Mouse (Mus musculus): Measurements from ENCODE around the gene Ecd.

The Ecd gene

DNA sequence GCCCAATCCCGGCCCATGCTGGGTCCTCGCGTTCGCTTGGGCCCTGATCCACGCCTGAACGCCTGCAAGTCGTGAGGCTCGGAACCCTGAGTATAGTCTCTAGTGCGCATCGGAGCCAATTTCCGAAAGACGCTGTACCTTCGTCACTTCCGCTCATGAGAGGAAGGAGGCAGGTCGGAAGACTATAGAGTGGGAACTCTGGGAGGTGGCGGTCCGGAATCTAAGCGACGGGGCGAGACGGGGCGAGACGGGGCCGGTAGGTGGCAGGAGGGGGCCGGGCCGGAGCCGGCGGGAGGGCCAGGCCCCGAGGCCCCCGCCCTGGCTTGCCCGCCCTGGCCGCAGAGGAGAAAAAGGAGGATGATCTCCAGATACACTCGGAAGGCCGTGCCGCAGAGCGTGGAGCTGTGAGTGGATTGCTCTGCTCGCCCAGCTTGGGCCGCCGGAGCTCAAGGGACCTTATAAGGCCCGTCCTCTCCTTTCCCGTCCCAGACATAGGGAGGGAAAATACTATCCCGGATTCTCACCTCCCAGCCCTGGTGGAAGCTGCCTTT is at the start of gene Ecd, which contains the start of gene Fam149b:
TSS of gene Ecd (minus strand) at position 131 of the 551 bp plus-strand sequence.
TSS of gene Fam149b (plus strand) at position 172 of the 551 bp plus-strand sequence.
- peak; percentile 91 for DNase-seq

DNA sequence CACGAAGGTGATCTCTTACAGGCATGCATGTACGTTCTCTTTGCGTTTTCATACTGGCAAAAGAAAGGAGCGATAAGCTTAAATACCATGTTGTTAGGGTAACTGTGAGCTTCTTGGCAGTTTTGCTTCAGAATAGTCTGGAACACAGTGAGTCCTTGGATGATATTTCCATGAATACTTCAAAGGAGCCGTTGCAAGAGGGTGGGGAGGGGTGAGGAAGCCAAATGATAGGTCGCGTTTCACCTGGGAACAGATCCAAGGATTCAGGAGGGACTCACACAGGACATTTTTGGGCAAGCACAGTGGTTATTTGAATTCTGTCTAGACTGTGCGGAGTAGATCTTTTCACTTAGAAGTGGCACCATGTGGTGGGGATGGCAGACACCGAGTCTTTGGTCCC is 49.3 kb upstream of the Ecd start:
- no peak for DNase-seq

DNA sequence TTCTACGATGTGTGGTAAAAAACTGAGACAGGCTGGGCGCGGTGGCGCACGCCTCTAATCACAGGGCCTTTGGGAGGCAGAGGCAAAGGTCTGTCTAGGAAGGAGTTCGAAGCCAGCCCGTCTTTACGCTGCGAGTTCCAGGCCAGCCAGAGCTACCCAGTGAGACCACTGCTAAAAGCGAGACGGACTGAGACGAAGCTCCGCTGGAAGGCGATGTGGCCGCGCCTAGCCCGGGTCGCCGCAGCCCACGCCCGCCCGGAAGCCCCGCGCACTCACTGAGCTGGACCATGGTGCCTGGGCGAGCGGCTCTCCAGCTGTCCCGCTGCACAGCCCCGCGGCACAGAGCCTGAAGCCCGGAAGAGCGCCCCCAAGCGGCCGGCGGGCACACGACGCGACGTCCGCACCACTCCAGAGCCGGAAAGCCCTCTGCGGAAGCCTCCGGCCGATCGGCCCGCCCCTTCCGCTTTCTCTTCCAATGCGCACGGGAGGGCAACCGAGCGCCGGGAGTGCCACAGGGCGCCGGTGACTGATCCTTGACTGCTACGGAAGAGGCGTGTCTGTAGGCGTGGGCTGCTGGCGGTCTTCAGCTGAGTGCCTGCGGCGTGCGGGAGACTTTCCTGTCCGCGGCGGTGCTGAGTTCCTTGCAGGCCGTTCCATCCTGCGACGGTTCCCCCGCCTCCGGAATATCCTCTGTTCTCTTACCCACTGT is 45.4 kb upstream of the Ecd start, which contains the start of gene Mrps16:
TSS of gene Mrps16 (minus strand) at position 430 of the 709 bp plus-strand sequence.
- DNase-seq, result peak; percentile 92

DNA sequence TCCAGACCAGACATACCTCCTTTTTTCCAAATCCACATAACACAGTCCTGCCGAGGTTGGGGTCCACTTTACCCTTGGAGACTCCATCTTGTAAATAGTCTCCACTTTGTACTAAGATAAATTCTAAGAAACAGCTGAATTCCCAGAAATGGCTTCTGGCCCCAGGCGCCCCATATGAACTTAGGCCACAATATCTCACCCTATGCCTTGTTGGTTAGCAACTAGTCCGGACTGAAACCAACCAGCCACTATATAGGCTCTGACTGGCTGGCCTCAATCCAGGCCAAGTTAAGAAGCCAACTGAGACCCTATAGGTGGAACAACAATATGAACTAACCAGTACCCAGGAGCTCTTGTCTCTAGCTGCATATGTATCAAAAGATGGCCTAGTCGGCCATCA is 44.4 kb upstream of the Ecd start:
- DNase-seq, result no peak

DNA sequence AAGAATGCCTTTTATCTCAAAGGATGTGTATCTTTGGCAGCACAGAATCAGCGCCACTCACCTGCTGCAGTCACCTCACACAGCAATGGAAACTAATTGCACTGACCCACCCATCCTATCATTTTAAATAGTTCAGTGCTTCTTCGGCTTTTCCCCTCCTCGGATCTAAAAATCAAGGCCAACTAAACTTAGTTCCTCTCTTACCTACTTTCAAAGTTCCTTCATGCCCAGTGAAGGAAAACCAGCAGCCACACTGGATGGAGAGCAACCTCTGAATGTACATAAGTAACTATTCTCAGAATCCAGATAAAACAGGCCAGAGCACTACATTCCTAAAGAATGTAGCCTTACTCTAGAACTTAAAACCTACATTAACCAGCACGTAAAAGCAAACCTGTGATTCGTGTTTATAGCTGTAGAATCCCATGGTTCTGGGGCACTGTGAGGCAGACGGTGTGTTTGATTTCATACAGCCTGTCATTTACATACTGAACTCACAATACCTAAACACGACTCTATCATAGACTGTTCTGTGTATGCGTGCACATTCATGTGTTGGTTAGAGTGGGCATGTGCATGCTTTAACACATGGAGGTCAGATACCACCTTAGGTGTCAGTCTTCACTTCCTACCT is 41.6 kb upstream of the Ecd start:
- DNase-seq, result no peak

DNA sequence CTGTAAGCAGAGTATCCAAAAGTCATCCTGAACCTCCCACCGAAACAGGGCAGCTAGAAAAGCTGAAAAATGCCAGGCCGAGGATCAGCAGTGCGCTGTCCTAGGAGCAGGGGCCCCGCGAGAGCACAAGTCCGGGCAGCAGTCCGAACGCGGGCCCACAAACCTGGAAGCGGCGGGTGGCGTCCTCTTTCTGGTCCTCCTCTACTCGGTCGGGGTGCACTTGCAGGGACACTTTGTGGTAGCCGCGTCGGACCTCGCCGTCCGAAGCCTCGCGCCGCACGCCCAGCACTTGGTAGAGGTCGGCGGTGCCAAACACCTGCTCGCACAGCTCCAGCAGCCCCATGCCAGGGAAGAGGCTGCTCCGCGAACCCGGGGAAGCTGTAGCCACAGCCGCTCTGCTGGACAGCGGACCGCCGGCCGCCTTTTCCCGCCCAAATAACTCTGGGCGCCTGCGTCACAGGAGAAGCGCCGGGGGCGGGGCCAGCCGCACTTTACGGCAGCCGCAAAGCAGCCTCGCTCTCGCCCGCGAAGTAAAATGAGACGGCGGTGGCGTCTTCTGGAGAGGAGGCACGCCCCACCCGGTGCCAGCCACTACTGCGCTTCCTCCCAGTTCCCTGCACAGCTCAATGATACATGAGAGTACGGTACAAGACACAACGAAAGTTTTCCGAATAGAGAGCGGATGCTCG is 40.7 kb upstream of the Ecd start, which contains the start of gene Dnajc9:
TSS of gene Dnajc9 (minus strand) at position 470 of the 689 bp plus-strand sequence.
- peak; percentile 97 for DNase-seq

DNA sequence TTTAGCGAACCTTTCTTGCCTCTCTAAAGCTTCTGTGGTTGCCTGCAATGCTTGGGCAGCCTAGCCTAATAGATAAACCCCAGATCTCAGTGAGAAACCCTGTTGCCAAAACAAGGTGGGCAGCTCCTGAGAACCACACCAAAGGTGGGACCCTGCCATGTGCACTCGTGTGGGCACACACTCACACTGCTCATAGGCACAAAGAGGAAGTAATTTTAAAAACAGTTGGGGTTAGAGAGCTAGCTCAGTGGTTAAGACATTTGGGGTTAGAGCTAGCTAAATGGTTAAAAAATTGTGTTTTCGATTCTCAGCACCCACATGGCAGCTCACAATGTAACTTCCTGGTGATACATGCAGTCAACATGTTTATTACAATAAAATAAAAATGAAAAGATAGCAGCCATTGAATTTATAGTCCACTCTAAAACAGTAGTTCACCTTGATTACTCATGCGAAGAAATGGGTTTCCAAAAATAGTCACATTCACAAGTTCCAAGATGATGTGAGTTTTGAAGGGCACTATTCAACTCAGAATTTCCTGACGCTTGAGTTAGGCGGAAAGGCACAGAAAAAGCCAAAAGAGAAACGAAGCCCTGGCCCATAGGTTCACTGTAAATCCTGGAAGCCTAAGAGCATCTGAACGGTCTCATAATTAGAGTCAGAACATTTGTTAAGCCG is 32.0 kb upstream of the Ecd start:
- DNase-seq, result no peak

DNA sequence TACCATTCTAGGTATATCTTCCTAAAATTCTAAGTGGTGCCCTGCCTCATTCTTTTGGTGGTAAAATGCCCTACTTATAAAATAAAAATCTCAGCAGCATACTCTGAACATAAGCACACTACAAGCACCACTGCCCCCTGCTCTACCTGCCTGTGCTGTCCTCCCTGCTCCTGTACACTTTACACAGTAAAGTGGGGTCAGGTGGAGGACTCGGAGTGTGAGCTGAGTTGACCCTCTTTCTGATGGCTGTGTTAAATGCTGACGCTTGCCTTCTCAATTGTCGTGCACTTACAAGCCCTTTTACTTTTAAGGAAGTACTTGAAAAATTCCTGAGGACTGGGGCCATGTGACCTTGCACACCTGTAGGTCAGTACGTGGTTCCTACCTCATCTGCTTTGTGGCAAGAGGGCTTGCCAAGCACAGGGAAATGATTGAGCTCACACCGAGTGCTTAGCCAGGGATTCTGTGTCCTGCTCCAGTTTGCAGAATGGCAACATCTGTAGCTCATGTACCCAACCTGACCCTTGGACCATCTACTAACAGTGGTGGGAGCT is 31.2 kb upstream of the Ecd start:
- no peak for DNase-seq

DNA sequence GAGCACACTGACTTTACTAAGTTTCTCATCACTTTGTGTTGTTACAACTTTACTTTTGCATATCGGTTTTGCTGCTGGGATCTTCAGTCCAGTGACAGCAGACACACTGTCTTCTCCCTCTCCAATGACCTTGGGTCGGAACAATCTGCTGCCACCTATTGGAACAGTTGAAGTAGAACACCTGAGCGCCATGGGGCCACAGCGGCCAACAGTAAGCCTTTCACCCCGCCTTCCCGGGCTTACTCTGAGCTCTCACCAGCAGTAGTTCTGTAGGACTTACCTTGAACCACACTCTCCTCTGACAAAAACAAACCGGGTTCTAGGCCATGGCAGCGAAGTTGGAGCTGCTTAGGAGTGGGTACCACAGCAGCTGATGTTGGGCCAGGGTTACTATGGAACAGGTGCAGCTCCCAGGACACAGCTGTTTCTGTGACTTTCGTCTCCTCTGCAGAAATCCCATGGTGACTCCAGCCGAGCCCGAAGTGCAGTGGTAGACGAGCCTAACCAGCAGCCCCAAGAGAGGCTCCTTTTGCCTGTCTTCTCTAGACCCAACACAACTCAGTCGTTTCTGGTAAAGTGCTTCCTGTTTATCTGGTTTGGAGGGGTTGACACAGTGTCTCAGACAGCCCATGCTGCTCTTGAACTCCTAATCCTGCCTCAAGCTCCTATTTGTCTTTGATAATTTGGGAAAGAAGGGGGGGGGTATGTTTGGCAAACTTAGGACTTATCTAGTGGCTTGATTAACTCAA is 30.6 kb upstream of the Ecd start:
- no peak for DNase-seq

DNA sequence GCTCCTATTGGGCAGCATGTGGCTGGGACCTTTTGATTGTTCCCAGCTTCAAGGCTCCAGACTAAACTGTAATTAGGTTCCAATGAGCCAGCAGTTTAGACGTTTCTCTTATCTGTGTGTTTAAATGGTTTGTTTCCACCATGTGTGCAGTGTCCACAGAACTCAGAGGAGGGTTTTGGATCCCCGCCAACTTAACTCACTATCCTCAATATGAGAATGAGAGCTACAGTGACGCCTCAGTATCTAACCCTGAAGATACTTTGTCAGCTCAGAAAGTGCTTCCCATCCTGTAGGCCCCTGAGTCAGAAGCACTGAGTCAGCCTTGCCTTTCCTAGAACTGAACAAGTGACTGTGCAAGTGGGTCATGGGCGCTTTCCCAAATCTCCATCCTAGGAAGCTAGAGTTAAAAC is 29.2 kb upstream of the Ecd start:
- DNase-seq, result no peak

DNA sequence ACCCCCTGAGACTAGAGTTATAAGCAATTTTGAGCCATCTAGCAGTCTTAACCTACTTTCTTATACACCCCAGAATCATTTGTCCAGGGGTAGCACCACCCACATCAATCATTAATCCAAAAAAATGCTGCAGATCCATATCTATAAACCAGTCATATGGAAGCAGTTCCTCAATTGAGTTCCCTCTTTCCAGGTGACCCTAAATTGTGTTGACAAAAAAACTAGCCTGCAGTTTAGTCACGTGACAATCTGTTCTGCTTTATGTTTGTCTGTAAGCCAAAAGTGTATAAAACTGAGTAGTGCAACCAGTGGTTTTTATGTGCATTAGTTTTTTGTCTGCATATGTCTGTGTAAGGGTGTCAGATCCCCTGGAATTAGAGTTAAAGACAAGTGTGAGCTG is 23.9 kb upstream of the Ecd start:
- DNase-seq, result no peak

DNA sequence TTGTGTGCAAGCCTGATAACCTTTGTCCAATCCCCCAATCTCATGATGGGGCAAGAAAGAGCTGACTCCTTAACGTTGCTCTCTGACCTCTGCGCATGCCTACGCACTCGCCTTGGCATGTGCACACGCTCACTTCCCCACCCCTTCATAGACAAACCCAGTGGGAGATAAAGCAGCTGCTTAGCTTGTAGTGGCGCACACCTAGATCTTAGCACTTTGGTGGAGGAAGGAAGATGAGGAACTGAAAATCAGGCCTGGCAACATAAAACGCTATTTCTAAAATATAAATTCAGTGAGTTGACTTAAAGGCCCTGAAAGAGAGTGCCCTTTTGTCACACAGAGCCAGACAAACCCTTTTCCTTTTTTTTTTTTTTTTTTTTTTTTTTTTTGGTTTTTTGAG is 22.9 kb upstream of the Ecd start:
- DNase-seq, result no peak

DNA sequence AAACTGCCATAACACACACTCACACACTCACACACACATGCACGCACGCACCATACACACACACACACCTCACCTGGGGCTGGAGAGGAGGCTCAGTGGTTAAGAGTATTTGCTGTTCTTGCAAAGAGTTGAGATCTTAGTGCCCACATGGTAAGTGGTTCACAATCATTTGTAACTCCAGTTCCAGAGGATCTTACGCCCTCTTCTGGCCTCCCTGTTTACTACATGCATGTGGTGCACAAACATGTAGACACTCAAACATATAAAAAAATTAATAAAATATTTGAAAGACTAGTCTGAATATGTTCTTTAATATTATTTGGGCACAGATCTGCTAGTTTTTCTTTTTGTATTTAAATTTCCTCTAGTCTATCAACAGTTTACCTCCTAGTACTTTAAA is 20.4 kb upstream of the Ecd start:
- DNase-seq, result no peak

DNA sequence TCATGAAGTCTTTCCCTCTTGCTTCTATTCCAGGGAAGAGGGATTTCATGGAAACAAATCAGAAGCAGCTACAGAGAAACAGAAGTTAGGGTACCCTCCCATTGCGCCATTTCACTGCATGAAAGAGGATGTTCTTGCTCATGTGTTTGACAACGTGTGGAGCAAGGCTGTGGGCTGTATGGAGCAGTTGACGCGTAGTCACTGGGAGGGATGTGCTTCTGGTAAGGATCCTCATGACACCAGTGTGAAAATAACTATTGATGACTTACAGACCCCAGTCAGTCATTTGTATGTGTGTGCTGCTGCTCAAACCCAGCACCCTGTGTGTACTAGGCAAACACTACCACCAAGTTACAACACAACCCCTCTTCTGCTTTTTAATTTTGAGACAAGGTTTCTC is 15.3 kb upstream of the Ecd start:
- DNase-seq, result no peak

DNA sequence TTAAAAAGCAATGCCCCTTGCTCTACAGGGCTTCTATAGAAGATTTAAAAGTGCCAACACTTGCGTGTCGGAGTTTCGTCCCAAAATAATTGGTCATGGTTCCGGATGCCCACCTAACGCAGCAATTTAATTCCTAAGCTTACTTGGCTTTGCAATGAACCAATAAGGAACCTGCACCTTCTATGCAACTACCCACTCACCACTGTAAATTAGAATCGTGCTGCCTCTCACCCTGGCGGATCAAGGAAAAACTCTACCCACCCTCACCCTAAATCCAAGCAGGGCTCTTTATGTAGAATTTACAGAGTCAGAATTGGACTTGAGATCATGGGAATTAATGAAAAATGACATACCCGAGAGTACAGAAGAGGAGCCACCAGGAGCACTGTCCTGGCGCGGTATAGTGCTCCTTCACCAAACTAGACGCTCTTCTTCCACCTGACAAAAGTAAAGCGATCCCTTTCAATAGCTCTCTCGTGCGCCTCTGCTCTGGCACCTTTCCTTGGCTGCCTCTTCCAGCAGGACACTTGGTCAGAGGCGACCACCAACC is 405 bp downstream of the Ecd start:
- DNase-seq, result no peak

DNA sequence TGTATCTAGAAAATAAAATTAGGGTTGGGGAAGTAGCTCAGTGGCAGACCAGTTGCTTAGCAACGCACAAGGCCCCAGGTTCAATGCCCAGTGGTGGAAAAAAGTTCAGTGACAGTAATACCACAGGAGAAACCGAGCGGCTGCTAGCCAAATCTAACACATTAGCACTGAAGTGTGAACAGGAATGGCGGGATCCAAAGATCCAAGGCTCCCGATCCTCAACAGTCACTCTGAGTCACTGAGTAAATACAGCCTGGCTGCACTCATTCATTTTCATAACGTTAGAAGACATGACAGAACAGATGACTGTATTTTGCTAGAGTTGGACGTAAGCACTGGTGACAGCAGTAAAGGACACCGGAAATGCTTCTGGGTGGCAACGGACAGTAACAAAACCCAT is 2.0 kb downstream of the Ecd start:
- no peak for DNase-seq

DNA sequence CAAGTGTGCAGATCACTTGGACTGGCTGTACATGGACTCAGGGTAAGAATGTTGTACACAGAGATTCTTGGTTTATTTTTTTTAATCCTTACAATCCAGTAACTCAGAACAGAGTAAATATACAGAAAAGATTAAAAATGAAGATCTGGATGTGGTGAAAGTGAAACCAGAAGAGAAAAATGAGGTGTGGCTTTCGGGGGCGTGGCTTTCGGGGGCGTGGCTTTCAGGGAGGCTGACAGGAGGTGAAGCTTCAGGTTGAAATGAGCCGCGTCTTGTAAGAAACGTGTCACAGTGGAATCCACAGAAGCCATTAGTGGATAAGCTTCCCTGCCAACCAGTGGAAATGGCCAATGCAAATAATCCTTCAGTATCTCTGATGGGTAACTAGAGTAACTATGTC is 7.1 kb downstream of the Ecd start:
- DNase-seq, result no peak

DNA sequence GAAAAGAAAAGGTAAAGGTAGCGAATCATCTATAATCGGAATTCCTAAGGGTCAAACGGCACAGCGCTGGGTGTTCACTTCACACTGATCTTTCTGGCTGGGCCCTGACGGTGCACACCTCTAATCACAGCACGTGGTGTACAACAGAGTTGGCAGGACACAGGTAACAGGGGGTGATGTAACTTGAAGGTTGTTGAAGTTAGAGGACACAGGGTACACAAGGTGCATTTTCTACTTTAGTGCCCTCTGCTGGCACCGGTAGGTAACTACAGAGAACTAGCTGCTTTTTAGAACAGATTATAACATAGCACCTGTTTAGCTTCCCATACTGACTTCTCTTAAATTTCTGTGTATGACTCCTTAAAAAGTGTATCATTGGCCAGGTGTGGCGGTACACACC is 7.8 kb downstream of the Ecd start:
- DNase-seq, result no peak

DNA sequence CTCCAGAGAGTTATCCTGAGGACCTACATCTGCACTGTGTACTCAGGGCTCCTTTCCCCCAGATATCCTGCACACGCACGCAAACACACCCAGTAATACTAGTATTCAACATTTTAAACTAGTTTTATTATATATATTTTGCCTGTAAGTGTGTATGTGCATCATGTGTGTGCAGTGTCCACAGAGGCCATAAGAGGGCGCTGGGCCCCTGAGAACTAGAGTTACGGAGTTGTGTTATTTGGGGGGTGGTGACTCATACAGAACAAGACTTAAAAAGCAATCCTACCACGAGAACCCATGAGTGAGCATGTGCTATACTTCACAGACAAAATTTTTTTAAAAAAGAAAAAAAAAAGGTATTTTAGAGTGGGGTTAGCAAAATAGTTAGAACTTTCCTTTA is 8.5 kb downstream of the Ecd start:
- DNase-seq, result no peak

DNA sequence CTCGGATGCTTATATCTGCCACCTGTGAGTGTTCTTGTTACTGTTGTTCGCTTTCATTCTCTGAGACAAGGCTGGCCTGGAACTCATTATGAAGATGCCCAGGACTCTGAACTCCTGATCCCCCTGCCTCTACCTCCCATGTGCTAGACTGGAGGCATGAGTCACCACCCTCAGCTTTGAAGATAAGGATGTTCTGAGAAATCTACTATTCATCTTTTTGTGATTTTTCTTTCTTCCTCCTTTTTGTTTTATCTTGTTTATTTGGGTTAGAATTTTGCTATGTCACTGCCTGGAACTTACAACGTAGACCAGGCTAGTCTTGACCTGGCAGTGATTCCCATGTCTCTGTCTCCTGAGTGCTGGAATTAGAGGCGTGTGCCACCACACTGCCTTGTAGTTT is 16.6 kb downstream of the Ecd start:
- DNase-seq, result no peak

DNA sequence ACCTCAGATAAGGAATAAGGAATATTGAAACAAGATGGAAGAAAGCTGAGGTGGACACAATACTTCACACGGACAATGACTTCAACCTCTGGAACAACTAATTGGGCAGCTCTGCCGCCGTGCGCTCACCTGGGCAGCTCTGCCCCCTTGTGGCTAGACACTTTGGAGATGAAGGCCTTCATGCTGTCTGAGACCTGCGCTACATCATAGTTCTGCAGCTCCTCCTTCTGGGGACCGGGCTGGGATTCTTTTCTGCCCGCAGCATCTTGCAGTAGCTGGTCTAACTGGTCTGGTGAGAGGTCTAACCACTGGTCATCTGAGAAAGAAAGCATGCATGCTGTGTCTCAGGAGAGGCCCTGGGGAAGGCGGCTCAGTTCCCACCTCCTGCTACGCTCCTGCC is 19.4 kb downstream of the Ecd start:
- DNase-seq, result no peak

DNA sequence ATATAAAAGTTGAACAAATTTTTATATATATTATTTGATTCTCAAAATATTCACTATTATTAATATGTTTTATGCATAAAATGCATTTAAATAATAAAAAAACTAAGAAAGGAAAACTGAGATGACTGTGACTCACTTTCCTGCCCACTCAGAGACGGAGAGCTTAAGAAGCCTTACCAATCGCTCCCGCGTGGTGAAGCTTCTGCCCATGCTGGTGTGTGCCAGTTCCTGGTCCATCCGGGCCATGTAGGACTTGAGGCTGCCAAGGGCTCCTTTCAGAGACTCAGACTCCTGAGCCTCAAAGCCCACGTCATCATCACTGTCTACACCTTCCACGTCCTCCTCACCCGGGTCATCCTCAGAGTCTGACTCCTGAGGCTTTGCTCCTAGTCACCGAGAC is 23.7 kb downstream of the Ecd start:
- no peak for DNase-seq
